Mouse (Mus musculus): ENCODE measurements at regions not wholly inside any gene's neighbourhood (a gene's known extent, or its start where the extent isn't known, plus 50 kb on each side); places are given as distances from the start of the nearest gene placed in this dataset.

- ATAC-seq: no peak
- H3K4me3 ChIP-seq (ENCODE audit: low read depth, low read length): no peak overlapping the region
- WGBS: 82% methylated on average over 5 of the region's 5 CpGs
- H3K4me1 ChIP-seq (ENCODE audit: control insufficient read depth, insufficient read depth, low read length): no peaks in the 10 kb centered on the region
- no peaks in the 10 kb centered on the region for H3K9me3 ChIP-seq (replicated peaks; ENCODE audit: control insufficient read depth, low read length, poor library complexity, severe bottlenecking)
- no peaks in the 10 kb centered on the region for H3K27me3 ChIP-seq (ENCODE audit: control insufficient read depth, insufficient read depth, low read depth, low read length)
- no peaks in the 10 kb centered on the region for H3K36me3 ChIP-seq (ENCODE audit: control insufficient read depth, insufficient read depth, low read length)
- H3K9ac ChIP-seq (ENCODE audit: low read depth, low read length): no peak overlapping the region
- H3K4me2 ChIP-seq (ENCODE audit: low read length): no peak overlapping the region
- H3K27ac ChIP-seq (ENCODE audit: low read length): no peak overlapping the region
These were observed 446.2 kb downstream of the Rab28 start for GRCm38 (mm10) chr5:41261654-41262237.

Data from midbrain, embryonic 16.5 days (tissue).